Mouse (Mus musculus) thymus, adult 2 months (tissue): ENCODE results near the gene Cenpf.

Source experiments
- CTCF ChIP-seq: fragments of 200-500 bp; IDR thresholded peaks from 2 replicates; pipeline ENCODE4 v1.5.1; 2012; ENCODE audit warnings: mild to moderate bottlenecking, control low read depth, low read length, moderate library complexity, borderline replicate concordance; ENCODE audit not compliant: control insufficient read depth, poor library complexity, insufficient read depth; ENCODE audit errors: extremely low read depth
- POLR2A ChIP-seq: fragments of 200-500 bp; IDR thresholded peaks from 2 replicates; pipeline ENCODE4 v1.6.1; 2012; ENCODE audit warnings: mild to moderate bottlenecking, low read length, control low read depth, moderate library complexity; ENCODE audit not compliant: control insufficient read depth, poor library complexity, insufficient read depth; ENCODE audit errors: extremely low read depth

DNA sequence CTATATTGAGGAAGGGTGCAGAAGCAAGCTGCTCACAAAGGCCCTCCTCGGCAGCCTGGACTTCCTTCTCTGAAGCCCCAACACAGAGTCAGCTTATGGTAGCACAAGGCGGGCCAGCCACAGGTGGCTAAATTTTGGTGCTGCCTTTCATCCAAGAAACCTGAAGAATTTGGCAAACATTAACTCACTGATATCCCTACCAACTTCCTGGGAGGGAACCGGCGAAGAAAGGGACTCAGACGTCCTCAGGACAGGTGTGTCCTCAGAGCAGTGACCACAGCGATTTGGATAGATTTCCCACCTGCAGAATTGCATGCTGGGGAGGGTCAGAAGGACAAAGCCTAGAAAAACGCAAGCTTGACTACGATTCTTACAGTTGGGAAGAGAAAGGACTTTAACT, 44.3 kb upstream of the Cenpf start:
- TF ChIP-seq POLR2A (no peak), CTCF (no peak)
